Mouse (Mus musculus) left cerebral cortex, postnatal 10 days (tissue): Measurements from ENCODE around the gene Jmjd8. TPM values are rescaled to one million over a fixed set of nuclear protein-coding genes. Genes with fewer than 3 reads are reported as not detected.

ENCODE experiments used
- microRNA-seq: library from miRNA; unstranded; fragments of <30 nt; microRNA quantifications from one replicate; pipeline ENCODE4 v1.2.0, GENCODE M21; 2022
- total RNA-seq, 2 experiments: library from RNA; stranded (reverse); gene quantifications; 2 replicates each; pipeline ENCODE4 v1.2.3; 2021

Gene Jmjd8
- total RNA-seq, 2 experiments from 2014 or later, result 59.9 to 61.5 TPM

Small RNA genes lying within 50 kb of the gene (microRNA-seq; reads per million reads assigned to microRNA genes)
- gene Mir3082 (2.9 reads per million, percentile 2 among the genes with 10 or more reads in this experiment), gene Mir6966 (4.6 reads per million, percentile 16 among the genes with 10 or more reads in this experiment)

Other genes starting within 250 kb of the Jmjd8 start
- 10 to 100 TPM; 22.2 to 23.4 TPM for gene Lmf1, start 249.8 kb upstream of the Jmjd8 start, total RNA-seq
- 10 to 100 TPM; 86.1 to 88.9 TPM for gene Gng13, start 111.7 kb upstream of the Jmjd8 start, total RNA-seq
- gene Chtf18, start 101.4 kb upstream of the Jmjd8 start, total RNA-seq, result 1 to 10 TPM; 3.0 to 4.8 TPM
- gene Rpusd1, start 101.2 kb upstream of the Jmjd8 start, total RNA-seq, result 10 to 100 TPM; 31.9 to 32.4 TPM
- gene Mslnl, start 92.8 kb upstream of the Jmjd8 start, total RNA-seq, result not detected
- gene Msln, start 74.5 kb upstream of the Jmjd8 start, total RNA-seq, result 1 to 10 TPM; 4.0 to 5.4 TPM
- 10 to 100 TPM; 26.2 to 26.3 TPM for gene Narfl, start 55.1 kb upstream of the Jmjd8 start, total RNA-seq
- gene Haghl, start 43.2 kb upstream of the Jmjd8 start, total RNA-seq, result 100 to 1,000 TPM; 132 to 133 TPM
- under 1 TPM in 1 of 2 experiments, not detected in 1; 0.16 TPM for gene Ccdc78, start 42.3 kb upstream of the Jmjd8 start, total RNA-seq
- 10 to 100 TPM; 74.3 to 74.9 TPM for gene Fam173a, start 36.0 kb upstream of the Jmjd8 start, total RNA-seq
- 1 to 10 TPM; 1.7 to 2.3 TPM for gene AC134908.4, start 33.2 kb upstream of the Jmjd8 start, total RNA-seq
- gene Metrn, start 31.7 kb upstream of the Jmjd8 start, total RNA-seq, result 10 to 100 TPM; 59.8 to 61.1 TPM
- 100 to 1,000 TPM; 306 to 311 TPM for gene Fbxl16, start 19.8 kb upstream of the Jmjd8 start, total RNA-seq
- gene Wdr24, start 5.2 kb upstream of the Jmjd8 start, total RNA-seq, result 10 to 100 TPM; 20.4 to 24.6 TPM
- 100 to 1,000 TPM; 168 to 171 TPM for gene Stub1, start 4.5 kb downstream of the Jmjd8 start, total RNA-seq
- 10 to 100 TPM; 84.5 to 94.2 TPM for gene Rhbdl1, start 8.4 kb downstream of the Jmjd8 start, total RNA-seq
- gene Gm20683, start 12.9 kb downstream of the Jmjd8 start, total RNA-seq, result 10 to 100 TPM; 28.7 to 29.9 TPM
- 10 to 100 TPM; 68.8 to 74.7 TPM for gene Rhot2, start 16.0 kb downstream of the Jmjd8 start, total RNA-seq
- 10 to 100 TPM; 34.0 to 35.6 TPM for gene Wdr90, start 32.6 kb downstream of the Jmjd8 start, total RNA-seq
- 10 to 100 TPM; 27.7 to 31.4 TPM for gene Mcrip2, start 39.9 kb downstream of the Jmjd8 start, total RNA-seq
- gene Mettl26, start 46.2 kb downstream of the Jmjd8 start, total RNA-seq, result 10 to 100 TPM; 34.8 to 36.0 TPM
- 1 to 10 TPM in 1 of 2 experiments, under 1 TPM in 1; 0.63 to 1.4 TPM for gene Wfikkn1, start 52.0 kb downstream of the Jmjd8 start, total RNA-seq
- gene Rab40c, start 90.9 kb downstream of the Jmjd8 start, total RNA-seq, result 10 to 100 TPM; 46.2 to 53.4 TPM
- gene Pigq, start 116.1 kb downstream of the Jmjd8 start, total RNA-seq, result 100 to 1,000 TPM; 123 to 126 TPM
- not detected for gene Nhlrc4, start 116.1 kb downstream of the Jmjd8 start, total RNA-seq
- not detected for gene A930017K11Rik, start 123.7 kb downstream of the Jmjd8 start, total RNA-seq
- gene Capn15, start 156.9 kb downstream of the Jmjd8 start, total RNA-seq, result 10 to 100 TPM; 41.5 to 42.5 TPM
- 10 to 100 TPM; 67.5 to 73.8 TPM for gene Rab11fip3, start 240.7 kb downstream of the Jmjd8 start, total RNA-seq